Mouse (Mus musculus) liver, embryonic 14.5 days (tissue): ENCODE measurements around the gene Cbln3.

Experiments used
- CTCF ChIP-seq: IDR thresholded peaks from 2 replicates; pipeline ENCODE4 v1.5.1; 2016; ENCODE audit warnings: antibody characterized with exemption, low read depth, control low read depth
- EP300 ChIP-seq: IDR thresholded peaks from 2 replicates; pipeline ENCODE4 v1.6.1; 2016; ENCODE audit warnings: antibody characterized with exemption, low read depth

GRCm38 (mm10) chr14:55838312-55838711 lies 45.9 kb downstream of the Cbln3 start:
- TF ChIP-seq CTCF (no peak), EP300 (no peak)
